Mouse (Mus musculus): Measurements from ENCODE around the gene Strn4. TPM values are rescaled to one million over a fixed set of nuclear protein-coding genes. Genes with fewer than 3 reads are reported as not detected.

Gene Strn4
- total and polyA plus RNA-seq, 3 experiments, result 46.0 to 74.5 (median 63.5) TPM

GRCm38 (mm10) chr7:16879796-16880547 lies 64.3 kb downstream of the Strn4 start:
- Histone ChIP-seq H3K4me1 (ENCODE audit: control insufficient read depth in 1 of 2, insufficient read depth in 2 of 2) (peaks cover 6 to 39% of the 10 kb centered on the region in 2 experiments), H3K9me3 (replicated peaks; ENCODE audit: low read length) (peaks cover 9% of the 10 kb centered on the region), H3K27me3 (replicated peaks) (no peaks in the 10 kb centered on the region), H3K79me2 (replicated peaks; ENCODE audit: control insufficient read depth, extremely low read depth, insufficient read depth, poor library complexity, severe bottlenecking) (no peaks in the 10 kb centered on the region), H3K36me3 (replicated peaks in 1 of 2; ENCODE audit: control insufficient read depth in 1 of 2, insufficient read depth in 1 of 2, low read length in 1 of 2) (peaks cover 2 to 50% of the 10 kb centered on the region in 2 experiments), H3K4me2 (ENCODE audit: insufficient read depth, low read depth, poor library complexity, severe bottlenecking) (no peak overlapping the region), H3K27ac (ENCODE audit: insufficient read depth, low read depth) (no peak overlapping the region), H3K4me3 (replicated peaks in 1 of 3; ENCODE audit: low read depth in 2 of 3, low read length in 2 of 3, poor library complexity in 1 of 3) (no peak overlapping the region), H3K9ac (ENCODE audit: insufficient read depth, low read depth) (no peak overlapping the region)
- dilution Hi-C loops (cut with MboI; ENCODE audit: extremely low pct_ligation_motif_present, extremely low pct_unique_long_range_greater_than_20kb, low sequenced_read_pairs) (no loop called here), in situ Hi-C loops (cut with MboI; ENCODE audit: low pct_ligation_motif_present, low pct_unique_long_range_greater_than_20kb, low sequenced_read_pairs) (no loop called here)
- TF ChIP-seq ZNF384 (IDR thresholded peaks at IDR 0.05; ENCODE audit: low read depth, low read length) (no peak), CHD1 (IDR thresholded peaks at IDR 0.05; ENCODE audit: low read depth, low read length) (no peak), BHLHE40 (IDR thresholded peaks at IDR 0.05; ENCODE audit: low read depth, low read length) (no peak), MXI1 (IDR thresholded peaks at IDR 0.05; ENCODE audit: low read depth, low read length) (no peak), POLR2AphosphoS2 (IDR thresholded peaks at IDR 0.05; ENCODE audit: low read depth, low read length) (no peak), GABPA (IDR thresholded peaks at IDR 0.05; ENCODE audit: insufficient replicate concordance, low read depth, low read length) (no peak), IRF4 (IDR thresholded peaks at IDR 0.05; ENCODE audit: low read depth, low read length) (no peak)
- DNase-seq (ENCODE audit: extremely low read depth), result no peak

GRCm38 (mm10) chr7:16880615-16881014 lies 64.9 kb downstream of the Strn4 start:
- Histone ChIP-seq H3K4me2 (ENCODE audit: insufficient read depth, low read depth, poor library complexity, severe bottlenecking) (no peak overlapping the region), H3K9me3 (replicated peaks; ENCODE audit: low read length) (peaks cover 14% of the 10 kb centered on the region), H3K9ac (ENCODE audit: insufficient read depth, low read depth) (no peak overlapping the region), H3K36me3 (replicated peaks in 1 of 2; ENCODE audit: control insufficient read depth in 1 of 2, insufficient read depth in 1 of 2, low read length in 1 of 2) (peaks cover 4 to 56% of the 10 kb centered on the region in 2 experiments), H3K4me3 (replicated peaks in 1 of 3; ENCODE audit: low read depth in 2 of 3, low read length in 2 of 3, poor library complexity in 1 of 3) (no peak overlapping the region), H3K79me2 (replicated peaks; ENCODE audit: control insufficient read depth, extremely low read depth, insufficient read depth, poor library complexity, severe bottlenecking) (no peaks in the 10 kb centered on the region), H3K27ac (ENCODE audit: insufficient read depth, low read depth) (no peak overlapping the region), H3K27me3 (replicated peaks) (no peaks in the 10 kb centered on the region), H3K4me1 (ENCODE audit: control insufficient read depth in 1 of 2, insufficient read depth in 2 of 2) (peaks cover 6 to 39% of the 10 kb centered on the region in 2 experiments)
- dilution Hi-C loops (cut with MboI; ENCODE audit: extremely low pct_ligation_motif_present, extremely low pct_unique_long_range_greater_than_20kb, low sequenced_read_pairs), result no loop called here
- in situ Hi-C loops (cut with MboI; ENCODE audit: low pct_ligation_motif_present, low pct_unique_long_range_greater_than_20kb, low sequenced_read_pairs), result no loop called here
- no peak for DNase-seq (ENCODE audit: extremely low read depth)
- TF ChIP-seq MAX (IDR thresholded peaks at IDR 0.05; ENCODE audit: low read length) (no peak), MEF2A (IDR thresholded peaks at IDR 0.05; ENCODE audit: borderline replicate concordance, low read depth, low read length) (no peak), NELFE (IDR thresholded peaks at IDR 0.05; ENCODE audit: low read depth, low read length) (no peak), PAX5 (IDR thresholded peaks at IDR 0.05; ENCODE audit: low read length) (no peak), POLR2A (IDR thresholded peaks at IDR 0.05; ENCODE audit: low read depth, low read length) (no peak), JUN (IDR thresholded peaks at IDR 0.05; ENCODE audit: insufficient read depth, low read depth, low read length) (no peak), RAD21 (IDR thresholded peaks at IDR 0.05; ENCODE audit: low read depth, low read length) (no peak), ZMIZ1 (IDR thresholded peaks at IDR 0.05; ENCODE audit: low read depth, low read length) (no peak), ZNF384 (IDR thresholded peaks at IDR 0.05; ENCODE audit: low read depth, low read length) (no peak), TCF12 (IDR thresholded peaks at IDR 0.05; ENCODE audit: low read depth, low read length) (no peak), ETS1 (conservative IDR thresholded peaks at IDR 0.05; ENCODE audit: low read depth, low read length) (no peak), KAT2A (IDR thresholded peaks at IDR 0.05; ENCODE audit: insufficient replicate concordance, low read length) (no peak), MAZ (IDR thresholded peaks at IDR 0.05; ENCODE audit: low read depth, low read length) (no peak)

Data from CH12.LX (cell line).